Mouse (Mus musculus): ENCODE measurements at regions not wholly inside any gene's neighbourhood (a gene's known extent, or its start where the extent isn't known, plus 50 kb on each side); places are given as distances from the start of the nearest gene placed in this dataset.

- no peak for DNase-seq
Observed at GRCm38 (mm10) chr7:123059718-123060337, 63.9 kb upstream of the Tnrc6a start.

GRCm38 (mm10) chr7:123063264-123064011, 60.2 kb upstream of the Tnrc6a start:
- no peak for DNase-seq

GRCm38 (mm10) chr7:123065951-123066351, 57.7 kb upstream of the Tnrc6a start:
- DNase-seq, result no peak

DNA sequence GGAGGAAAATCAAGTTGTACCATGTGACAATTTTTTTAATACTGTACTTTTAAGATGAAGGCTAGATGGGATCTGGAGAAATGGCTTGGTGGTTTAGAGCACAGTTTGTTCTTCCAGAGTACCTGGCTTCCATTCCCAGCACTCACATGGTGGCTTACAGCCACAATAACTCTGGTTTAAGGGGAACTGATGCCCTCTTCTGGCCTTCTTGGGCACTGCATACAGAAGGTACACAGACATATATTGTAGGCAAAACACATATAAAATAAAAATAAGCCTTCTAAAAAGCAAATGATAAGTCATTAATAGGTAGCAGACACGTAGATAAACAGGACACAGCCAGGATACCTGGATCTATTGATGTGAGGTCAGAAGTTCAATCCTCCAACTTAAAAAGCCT, 56.3 kb upstream of the Tnrc6a start:
- no peak for DNase-seq

DNA sequence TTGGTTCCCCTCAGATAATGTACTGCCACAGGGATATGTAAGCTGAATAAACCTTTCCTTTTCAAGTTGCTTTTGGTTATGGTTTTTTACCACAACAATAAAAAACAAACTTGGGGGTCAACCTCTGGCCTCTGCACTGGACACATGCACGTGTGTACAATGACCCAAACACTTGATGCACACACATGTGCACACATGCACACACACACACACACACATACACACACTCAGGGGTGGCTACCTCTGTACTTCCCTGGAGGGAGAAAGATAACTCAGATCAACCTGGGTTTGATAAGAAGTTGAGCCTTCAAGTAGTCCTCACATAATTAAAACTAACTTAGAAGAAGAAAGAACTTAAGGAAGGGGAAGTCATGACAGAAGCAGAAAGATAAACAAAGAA, 55.4 kb upstream of the Tnrc6a start:
- DNase-seq, result no peak

DNA sequence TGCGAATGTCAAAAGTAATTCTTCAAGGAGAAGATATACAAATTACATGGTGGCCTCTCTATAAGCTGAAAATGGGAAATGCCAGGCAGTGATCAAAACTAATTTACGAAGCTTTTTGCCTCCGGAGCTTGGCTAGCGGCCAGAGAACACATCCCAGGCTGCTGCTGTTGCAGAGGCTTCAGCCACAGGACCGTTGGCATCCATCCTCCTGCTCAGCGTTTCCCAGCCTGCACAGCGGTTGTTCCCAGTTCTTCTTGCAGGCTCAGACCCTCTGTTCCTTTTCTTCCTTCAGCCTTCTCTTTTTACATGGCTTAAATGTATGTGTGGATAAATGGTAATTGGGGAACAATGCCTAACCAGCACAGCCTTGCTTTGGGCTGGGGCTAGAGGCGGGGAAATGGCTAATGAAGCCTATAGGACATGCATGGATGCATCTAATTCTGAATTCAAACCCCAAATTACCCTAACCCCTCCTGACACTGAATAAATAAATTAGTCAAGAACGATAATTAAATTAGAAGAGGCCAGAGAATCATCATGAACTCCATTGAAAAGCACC, 54.9 kb upstream of the Tnrc6a start:
- peak; percentile 18 for DNase-seq

- no peak for DNase-seq
Observed at GRCm38 (mm10) chr7:123069280-123069679, 54.4 kb upstream of the Tnrc6a start.

GRCm38 (mm10) chr7:123070861-123071260, 52.8 kb upstream of the Tnrc6a start:
- no peak for DNase-seq
